Mouse (Mus musculus) MEL-GATA-1-ER (cell line): ENCODE results near the gene Fgfr2.

ENCODE experiments used
- DNase-seq: peaks from one replicate; pipeline ENCODE4 v3.0.0-alpha.2; 2012; ENCODE audit warnings: low read depth; ENCODE audit errors: extremely low read depth

Gene Fgfr2

DNA sequence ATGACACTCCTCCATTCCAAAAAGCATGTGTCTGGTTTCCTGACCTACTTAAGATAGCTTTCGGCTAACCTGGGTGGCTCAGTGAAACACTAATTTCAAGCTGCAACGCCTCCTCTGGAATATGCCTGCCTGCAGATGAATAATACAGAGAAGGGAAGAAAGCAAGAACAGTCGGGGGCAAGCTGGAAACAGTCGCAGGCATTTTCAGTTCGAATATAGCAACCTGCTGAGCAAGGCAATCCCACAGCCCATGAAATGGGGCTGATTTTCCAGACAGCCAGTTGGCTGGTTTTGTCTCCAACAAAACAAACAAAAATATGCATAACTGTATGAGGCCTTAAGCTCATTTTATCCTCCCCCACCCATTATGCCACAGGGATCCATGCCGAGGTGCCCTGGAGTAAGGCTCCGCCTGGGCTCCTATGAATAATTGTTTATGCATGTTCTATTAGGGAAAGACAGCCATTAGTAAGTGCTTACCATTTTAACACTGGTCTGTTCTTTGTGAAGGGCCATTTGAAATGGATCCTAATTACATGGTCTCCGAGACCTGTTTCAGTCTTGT is 2741.7 kb downstream of the Fgfr2 start:
- no peak for DNase-seq

DNA sequence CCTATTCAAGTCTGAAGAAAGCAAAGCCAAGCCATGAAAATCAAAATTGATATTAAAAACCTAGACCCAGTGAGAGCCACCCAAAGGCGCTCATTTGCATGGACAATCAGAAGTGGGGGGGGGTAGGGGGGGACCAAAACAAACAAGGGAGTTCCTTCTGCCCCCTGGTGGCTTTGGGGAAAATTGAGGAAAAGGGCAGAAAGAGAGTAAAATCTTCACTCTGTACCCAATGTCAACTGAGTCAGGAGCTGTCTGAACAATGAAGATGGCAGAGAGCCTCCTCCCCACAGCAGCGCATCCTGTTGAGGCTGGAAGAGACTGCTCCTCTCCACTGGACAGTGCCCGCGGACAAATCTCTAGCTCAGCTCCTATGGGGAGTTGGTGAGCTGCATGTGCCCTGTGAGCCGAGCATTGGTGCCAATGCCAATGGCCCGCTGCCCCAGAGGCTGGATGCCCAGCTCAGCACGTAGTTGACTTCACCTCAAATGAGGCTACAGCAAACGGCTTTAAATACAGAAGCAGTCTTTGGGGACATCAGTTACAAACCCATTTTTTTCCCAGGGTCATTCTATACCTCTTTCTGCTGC is 2742.3 kb downstream of the Fgfr2 start:
- no peak for DNase-seq

DNA sequence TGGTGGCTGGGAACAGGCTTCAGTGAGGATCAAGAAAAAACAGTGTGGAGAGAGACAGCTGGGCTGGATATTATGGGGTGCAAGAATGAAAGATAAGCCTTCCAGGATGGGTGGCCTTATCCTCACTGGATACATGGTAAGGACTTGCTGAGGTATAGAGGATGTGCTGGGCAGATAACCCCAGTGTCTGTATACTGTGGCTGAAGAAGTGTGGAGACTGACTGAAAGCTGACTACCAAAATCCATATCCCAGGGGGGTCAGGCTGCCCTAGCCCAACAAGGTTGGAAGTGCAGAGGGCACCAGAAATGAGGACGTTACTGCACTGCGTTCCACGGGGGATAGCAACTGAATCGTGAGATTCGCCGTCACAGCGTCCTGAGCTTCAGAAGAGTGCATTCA is 2742.8 kb downstream of the Fgfr2 start:
- no peak for DNase-seq

DNA sequence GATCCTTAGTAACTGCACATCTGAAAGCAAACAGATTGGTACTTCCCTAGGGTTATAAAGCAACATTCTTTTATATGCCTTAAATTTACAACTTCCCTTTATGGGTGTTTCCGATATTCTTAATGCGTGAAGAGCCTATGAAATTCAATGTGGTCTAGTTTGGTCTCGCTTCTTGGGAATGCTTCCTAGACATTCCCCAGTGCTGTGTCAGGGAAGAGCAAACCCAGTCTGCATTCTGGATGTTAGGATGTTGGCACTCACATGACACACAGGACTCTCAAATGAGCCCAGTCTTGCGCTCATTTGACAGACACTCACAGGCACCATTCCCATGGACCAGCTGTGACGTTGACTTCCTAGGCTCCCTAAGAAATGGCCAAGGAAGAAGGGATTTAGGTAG is 2743.3 kb downstream of the Fgfr2 start:
- DNase-seq, result no peak

DNA sequence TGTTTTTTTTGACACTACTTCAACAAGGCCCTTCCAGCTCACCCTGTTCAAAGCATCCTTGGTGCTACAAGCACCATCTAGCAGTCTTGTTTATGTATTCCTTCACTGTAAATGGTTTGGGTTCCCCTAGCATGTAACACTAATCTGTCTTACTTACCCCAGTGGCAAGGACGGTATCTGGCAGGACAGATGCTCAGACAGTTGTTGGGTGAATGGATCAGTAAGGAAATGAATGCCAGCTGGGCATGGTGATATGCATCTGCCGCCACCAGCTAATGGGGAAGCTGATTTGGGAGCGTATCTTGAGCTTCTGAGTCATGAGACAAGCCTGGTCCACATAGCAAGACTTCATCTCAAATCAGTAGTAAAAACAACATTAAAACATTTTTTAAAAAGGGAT is 2744.8 kb downstream of the Fgfr2 start:
- no peak for DNase-seq

DNA sequence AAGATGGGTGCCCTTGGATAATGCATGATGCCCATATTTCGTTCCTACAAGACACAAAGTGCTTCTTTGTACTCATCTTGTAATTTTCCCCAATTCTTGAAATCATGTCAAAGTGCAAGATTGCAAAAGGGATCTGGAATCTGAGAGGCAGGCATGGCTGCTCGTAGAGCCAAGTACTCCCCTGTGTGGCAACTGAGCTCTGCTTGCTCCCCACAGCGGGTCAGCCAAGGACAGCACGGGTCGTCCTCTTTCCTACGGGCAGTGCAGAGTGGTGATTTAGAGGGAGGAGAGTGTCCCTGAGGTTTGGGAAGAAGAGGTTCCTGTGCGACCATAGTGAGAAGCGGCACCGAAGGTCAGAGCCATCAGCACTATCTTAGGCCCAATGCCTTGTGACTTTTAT is 2748.8 kb downstream of the Fgfr2 start:
- no peak for DNase-seq

DNA sequence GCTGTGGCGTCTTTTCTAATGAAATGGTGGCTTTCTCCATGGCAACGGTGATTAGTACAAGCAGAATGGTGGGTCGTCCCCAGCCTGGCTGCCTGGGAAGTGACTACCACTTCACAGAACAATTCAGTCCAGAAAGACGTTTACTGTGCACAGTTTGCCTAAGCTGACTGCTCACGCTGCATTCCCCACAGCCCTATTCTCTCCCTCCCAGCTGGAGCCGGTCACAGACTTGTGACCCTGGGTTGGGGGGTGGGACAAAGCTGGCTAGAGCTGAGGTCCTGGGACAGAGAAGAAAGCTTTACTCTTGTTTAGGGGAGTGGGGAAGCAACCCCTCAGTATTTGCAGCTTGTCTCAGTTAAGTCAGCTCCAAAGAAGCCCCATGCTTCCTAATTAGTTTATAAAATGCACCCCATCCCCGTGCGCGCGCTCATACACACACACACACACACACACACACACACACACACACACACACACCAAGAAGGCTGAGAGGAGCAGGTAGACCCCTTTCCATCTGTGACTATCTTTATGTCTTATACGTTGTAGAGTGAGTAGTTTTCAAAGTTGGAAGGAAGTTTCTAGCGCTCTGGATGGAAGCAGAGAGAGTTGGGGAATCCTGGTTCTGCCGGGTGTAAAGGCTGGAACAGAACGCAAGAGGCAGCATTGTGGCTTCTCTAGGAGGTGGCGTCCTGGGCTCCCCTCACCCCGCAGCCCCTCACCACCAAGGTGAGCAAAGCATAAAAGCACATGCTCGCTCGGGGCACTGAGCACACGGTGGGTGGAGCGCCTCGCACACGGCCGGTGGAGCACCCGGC is 2754.1 kb downstream of the Fgfr2 start:
- DNase-seq, result no peak

DNA sequence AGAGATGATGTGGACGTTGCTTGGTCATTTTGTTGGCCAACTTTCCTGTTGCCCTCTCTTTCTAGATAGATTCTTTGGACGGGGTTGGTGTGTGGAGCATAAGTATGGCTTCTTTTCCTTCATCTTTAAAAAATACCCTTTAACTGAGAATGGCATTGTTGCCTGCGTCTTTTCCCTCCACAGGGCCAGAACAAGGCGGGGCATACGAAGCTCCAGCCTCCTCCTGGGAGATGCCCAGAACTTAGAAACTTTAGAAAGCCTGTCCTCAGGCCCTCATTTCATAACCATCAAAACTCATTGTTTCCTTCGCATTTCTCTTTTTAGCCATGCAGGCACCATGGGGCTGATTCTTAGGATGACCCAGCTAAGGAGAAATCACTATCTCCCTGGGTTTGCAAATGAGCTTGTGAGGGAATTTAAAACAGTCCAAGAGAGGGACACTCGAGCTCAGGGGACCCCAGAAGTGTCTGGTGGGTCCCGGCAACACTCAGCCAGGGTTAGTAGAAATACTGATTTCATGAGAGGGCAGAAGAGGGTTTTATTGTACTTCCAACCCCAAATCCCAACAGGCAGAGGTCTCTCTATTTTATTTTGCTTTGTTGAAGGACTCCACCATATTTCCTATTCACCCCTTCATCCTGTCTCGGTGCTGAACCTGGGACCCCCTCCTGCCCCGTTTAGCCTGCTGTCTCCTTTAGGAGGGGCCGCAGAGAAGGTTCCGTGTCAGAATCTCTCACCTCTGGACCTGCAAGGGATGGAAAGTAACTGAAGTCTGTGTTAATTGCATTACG is 2754.9 kb downstream of the Fgfr2 start:
- no peak for DNase-seq

DNA sequence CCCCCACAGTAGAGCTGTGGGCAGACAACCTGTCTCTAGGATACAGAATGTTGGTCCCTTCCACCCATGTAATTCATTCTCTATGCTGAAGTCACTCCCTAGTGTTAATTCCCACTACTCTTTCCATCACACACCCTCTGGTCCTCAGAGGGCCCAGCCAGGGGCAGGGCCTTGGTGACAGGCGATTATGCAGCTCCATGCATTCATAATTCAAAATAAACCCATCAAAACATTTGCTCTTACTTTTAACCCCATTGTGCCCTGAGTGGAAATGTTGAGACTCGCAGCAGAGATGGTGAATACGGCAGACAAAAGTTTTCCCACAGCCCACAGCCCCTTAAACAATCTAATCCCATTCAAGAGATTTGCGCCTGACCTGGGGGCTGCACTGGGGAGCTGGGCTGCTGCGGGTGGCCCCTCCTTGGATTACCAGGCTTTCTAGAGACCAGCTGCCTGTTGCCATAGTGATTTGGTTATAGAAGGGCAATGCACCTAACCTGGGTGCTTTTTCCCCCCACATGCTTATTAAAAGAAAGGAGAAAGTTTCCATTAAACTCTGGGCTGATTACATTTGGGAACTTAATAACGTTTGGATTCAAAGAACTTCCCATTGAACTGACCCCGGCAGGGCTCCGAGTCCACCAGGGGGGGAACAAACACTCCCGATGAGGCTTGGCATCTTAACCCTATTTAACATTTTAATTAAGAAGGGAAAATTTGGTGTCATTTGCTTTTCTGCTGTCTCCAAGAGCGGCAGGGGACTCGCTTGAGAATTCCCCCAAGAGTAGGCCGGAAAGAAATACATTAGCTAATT is 2755.7 kb downstream of the Fgfr2 start:
- DNase-seq, result no peak

DNA sequence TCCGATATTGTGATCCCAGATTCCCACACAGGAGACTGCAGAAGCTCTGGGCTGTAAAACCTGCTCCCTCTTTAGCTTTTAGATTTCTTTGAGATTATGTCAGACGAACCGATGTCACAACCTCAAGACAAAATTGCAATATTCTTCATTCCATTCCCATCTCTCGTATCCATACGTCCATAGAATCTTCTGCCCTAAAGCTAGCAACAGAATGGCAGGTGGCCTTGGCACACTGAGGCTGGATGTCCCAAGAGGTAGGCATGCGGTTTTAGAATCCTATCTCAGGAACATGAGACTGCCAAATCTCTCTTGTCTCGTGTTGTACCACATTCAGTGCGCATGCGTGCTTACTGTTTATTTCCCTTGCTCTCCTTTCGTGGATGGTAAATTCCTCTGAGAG is 2757.4 kb downstream of the Fgfr2 start:
- DNase-seq, result no peak

DNA sequence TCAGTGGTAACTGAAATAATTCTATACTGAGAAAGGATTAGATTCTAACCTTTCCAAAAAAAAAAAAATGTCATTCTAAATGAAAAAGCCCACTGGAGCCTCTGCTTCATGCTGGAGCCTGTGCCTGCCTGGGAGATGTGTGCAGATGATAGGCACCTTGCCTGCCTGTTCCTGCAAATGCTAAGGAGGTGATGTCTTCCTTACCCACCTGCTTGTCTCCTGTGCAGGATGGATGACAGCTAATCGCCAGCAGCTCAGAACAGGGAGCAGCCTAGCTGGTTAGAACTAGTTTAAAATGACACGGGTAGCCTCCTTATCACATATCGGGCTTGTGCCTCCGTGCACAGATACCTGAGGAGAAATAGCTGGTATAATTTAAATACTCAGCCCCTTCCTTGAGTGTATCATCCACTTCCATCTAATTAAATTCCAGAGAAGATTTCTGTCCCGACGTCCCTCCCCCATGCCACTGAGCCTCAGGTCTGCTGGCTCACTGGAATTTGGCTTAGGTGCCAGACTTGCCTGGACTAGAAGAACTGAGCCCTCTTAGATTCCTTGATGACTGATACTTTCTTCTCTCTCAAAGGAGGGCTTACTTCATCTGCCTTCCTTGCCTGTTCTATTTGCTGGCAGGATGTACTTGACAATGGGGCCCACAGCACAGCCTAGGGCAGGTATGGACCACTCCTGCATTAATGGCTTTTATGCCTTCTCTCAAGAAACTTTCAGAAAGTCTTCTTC is 2782.6 kb downstream of the Fgfr2 start:
- DNase-seq, result no peak

DNA sequence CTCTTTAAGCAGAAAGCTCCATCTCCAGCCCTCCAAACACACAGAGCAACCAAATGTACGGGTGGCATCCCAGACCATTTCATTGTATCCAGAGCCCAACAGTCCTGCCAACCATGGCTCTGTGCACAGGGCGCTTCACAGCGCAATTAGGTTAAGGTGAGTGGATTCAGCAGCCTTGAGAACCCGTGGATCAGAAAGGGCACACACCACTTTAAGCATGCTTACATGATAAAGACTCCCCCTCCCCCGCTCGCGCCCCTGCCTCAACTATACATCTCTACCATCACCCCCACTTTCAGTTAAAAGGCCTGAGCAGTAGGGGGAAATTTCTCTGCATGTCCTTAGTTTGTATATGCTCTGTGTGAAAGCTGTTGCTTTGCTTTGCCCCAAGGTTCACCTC is 2785.5 kb downstream of the Fgfr2 start:
- no peak for DNase-seq

DNA sequence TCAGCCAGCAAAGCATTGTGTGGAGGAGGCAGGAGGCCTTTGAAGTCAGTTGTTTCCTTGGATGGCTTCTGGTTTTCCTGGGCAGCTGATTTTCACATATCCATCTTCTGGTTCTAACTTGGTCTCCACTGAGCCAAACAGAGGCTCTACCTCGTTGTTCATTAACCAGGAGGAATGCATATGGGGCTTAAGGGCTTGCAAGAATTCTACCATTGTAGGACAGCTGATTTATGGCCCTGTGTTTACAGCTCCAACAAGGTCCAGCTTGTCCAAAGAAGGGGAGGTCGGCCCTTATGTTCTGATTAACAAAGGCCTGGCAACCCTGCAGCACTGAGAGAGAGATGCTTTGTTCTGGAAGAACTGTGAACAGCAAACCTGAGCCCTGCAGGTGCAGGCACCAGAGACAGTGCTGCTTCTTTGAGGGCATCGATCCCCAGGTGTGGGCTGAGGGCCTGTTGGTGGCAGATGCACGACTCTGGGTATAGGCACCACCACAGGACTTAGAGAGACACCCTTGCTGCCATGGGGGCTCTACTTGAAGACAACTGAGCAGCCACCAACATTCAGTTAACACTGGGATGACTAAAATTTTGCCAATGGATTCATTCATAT is 2787.6 kb downstream of the Fgfr2 start:
- DNase-seq, result no peak

DNA sequence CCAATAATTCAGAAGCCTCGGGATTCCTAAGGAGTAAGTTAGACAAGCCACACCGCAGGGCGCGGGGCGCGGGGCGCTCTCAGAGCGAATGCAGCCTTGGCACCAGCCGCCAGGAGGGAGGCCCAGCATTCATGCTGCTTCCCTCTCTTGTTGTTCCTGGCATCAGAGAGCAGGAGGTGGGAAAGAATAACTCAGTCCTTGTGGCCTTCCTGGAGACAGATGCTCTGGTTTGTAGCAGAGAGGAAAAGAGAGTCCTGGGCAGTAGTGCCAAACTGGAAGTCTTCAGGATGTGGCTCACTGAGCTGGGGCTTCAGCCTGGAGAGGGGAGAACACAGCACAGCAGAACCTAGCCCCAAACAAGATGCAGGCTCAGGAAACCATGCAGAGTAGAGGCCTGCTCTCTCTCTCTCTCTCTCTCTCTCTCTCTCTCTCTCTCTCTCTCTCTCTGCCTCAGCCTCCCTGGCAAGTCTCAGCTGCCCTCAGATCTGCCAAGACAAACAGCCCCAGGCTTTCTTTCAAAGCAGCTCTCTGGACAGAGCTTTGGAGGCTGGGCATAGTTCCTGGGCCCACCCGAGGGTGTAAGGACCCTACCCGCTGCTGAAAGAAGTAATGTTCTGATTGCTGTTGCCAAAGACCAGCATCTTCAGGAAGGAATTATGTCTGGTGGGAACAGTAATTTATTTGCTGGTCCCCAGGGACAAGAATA is 2790.5 kb downstream of the Fgfr2 start:
- no peak for DNase-seq

DNA sequence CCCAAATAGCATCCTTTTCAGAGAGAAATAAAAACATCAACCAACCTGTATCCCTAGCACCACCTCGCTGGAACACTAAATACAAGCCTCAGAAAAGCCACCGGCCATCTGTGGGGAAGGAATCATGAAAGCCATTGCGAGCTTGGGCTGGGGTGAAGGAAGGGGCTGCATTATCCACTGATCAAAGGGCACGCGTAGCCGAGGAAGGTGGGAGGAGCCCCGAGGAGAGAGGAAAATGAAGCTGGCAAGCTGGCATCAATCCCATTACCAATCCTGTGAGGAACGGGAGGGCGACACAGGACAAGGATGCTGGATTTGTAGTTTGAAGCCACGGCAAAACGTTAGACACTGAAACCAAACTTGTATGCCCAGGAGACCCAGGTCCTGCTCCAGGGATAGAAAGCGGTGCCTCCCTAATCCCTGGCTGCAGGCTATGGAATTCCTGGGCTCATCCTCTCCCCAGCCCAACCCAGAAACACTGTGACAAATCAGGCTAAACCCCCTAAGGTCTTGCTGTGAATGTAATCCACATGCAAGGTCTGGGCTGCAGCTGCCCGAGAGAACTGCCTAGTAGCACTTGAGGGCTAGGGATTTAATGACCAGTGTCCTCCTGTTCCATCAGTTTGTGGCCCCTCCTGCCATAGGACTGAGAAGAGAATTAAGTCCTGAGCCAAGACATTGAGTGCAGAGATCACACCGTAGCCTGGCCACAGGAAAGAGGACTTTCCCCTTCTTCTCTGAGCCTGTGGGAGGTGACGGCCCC is 2795.4 kb downstream of the Fgfr2 start:
- no peak for DNase-seq

DNA sequence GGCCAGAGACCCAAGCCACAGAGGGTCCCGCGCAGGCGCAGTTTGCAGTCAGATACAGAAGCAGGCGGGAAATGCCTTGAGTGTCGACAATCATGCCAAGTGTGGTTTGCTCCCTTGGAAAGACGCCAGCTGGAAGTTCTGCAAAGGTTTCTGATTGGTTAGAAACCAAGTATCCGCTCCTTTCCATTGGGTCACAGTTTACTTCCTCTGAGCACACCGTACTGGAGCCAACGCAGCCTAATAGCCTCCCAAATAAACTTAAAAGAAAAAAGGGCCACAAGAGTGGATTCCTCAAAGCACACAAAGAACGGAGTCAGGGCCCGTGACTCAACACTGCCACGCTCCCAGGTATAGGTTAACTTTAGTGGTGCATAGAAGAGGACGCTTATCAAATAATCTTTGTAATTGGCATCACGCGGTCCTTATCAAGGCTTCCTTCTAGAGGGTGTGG is 2797.1 kb downstream of the Fgfr2 start:
- no peak for DNase-seq

DNA sequence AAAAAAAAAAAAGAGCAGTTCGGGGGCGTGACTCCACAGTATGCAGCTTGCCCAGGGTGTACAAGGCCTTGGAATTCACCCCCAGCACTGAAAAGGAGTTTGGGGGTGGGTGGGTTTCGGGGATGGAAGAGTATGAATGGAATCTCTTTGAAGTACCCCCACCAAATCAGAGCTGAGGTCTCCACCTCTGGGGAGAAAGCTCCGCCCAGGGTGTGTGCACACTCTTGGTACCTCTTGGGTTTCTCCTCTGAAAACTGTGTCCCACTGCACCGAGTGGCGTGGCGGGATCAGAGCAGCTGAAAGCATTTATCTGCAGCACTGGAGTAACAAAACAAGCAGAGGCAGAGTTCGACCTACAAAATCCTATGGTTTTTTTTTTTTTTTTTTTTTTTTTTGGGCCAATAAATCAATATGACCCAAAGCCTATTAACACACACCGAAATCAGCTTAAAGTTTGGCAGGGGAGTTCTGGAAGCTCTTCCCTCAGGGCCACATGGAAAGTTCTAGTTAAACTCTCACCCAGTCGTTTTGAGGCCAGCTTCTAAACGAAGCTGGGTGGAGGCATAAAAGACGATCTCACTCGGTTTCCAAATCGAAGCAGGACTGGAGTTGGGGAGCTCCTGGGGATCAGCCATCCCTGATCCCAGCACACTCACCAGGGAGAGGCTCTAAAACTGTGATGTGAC is 2798.3 kb downstream of the Fgfr2 start:
- no peak for DNase-seq

DNA sequence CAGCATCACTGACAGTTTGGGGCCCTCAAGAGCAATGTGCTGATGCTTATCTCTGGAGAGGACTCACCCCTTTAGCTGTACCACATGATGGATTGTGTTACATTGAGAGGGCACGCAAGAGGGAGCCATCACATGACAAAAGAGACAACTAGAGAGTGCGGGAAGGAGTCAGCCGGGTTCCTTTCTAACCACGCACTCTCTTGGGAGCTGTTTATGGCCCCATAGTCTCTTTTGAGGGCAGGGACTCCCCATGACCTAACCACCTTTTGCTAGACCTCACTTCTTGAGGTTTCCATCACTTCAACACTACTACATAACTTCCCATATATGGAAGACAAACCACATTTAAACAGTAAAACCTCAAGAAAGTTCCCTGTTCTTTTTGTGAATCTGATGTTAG is 2799.4 kb downstream of the Fgfr2 start:
- no peak for DNase-seq
